Mouse (Mus musculus): ENCODE measurements around the gene Sort1.
A peak's percentile ranks its signal among the peaks of the same experiment; 100 is the strongest.
"Not testable (repeated sequence)": the region's sequence is repeated elsewhere in the genome, so short reads cannot be mapped to it uniquely, and the experiment has no call there.

Gene Sort1

GRCm38 (mm10) chr3:108283781-108284601 lies at the start of gene Sort1:
Sort1 (plus strand) TSS chr3:108284082.
- DNase-seq, result peak; percentile 77 to 87

GRCm38 (mm10) chr3:108237474-108238102 lies 46.3 kb upstream of the Sort1 start:
- DNase-seq, result not testable (repeated sequence)

DNA sequence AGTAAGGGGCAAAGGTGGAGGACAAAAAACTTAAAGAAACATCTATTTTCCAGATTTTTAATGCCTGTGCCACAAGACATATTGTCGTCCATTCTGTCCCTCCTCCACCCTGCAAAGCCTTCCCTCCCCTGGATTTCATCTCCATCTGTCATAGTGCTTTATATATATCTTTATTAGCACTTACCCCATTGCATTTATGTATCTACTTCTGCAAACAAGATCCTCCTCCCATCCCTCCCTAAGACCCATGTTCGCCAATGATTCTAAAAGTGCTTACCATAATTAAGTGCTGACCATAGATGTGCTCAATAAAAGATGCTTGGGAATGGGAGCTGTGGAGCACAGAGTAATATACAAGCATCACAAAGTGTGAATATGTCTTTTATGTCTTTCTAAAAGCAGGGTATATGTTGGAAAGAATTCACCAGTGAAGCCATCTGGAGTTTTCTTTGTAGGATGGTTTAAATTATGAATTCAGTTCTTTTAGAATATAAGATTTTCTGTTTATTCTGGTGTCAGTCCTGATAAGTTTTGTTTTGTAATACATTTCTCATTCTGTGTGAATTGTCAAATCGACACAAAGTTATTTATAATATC lies 42.5 kb upstream of the Sort1 start:
- no peak for DNase-seq

DNA sequence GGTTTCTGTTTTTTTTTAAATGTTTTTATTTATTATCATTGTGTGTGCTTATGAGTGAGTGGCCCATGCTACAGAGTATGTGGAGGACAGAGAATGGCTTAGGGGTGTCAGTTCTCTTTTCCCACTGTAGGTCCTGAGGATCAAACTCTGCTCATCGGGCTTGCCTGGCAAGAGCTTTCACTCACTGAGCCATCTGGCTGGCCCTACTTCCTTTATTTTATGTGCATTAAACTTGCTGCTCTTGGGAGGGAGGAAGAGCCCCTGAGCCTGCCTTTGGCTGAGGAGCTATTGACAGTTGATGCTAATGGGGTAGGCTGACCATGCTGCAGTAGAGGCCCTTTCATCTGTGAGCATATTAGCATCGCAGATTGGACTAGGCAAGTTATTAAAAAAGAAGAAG lies 37.0 kb upstream of the Sort1 start:
- DNase-seq, result no peak

DNA sequence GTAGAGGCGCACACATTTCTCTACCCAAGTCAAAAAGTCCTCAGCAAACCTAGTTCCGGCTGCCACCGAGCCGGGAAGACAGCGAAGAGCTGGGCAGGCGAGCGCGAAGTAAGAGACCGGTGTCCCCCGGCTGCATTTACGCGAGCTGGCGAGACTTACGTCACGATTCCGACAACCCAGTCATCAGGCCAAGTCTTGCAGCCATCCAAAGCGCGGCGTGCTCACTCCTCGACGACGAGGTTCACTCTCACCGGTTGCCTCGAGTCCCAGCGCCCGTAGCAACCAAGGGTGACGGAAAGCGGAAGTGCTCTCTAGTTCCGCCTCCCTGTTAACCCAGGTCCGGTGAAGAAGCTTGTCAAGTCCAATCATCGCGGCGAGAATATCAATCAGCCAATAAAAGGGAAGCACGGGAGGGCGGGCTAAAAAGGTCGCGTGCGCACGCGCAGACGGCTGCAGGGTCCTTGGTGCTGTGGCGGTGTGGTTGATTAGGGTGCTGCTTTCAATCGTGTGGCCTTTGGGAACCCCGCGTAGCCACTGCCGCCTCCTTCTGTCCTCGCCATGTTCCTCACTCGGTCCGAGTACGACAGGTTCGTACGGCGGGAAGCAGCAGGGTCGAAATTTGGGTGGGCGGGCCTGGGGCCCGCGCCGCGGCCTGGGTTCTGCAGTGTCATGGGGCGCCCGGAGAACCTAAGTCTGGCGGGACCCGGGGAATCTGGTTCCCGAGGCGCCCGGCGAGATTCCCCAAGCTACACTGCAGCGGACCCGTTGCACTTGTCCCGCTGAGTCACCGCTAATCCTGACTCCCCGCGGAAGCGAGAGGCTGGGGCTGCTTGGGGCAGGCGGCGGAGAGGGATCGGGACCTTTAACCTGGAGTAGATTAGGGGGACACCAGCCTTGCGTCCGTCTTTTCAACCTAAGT lies 26.9 kb upstream of the Sort1 start, which contains the start of gene Psma5:
TSS of gene Psma5 (plus strand) at position 208 of the 919 bp plus-strand sequence.
- DNase-seq, result peak; percentile 92 to 93

- no peak for DNase-seq
Observed at GRCm38 (mm10) chr3:108257831-108258500, 25.9 kb upstream of the Sort1 start.

DNA sequence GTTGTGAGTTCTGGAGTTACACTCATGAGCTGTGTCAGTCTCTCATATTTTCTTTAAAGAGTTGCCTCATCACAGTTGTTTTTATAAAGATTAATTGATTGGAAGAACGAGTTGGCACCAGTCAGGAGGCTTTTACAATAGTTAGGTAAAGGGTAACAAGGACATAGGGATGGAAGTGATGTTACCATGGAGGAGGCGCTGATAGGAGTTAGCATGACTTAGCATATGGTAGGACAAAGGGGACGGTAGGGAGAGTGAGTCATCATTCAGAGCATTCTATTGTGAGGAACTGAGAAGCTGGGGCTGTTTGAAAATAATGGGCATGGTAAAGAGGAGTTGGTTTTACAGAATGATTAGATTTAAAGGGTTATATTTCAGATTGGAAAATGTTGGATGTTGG lies 24.6 kb upstream of the Sort1 start:
- DNase-seq, result no peak

- not testable (repeated sequence) for DNase-seq
Observed at GRCm38 (mm10) chr3:108279495-108279894, 4.4 kb upstream of the Sort1 start.

DNA sequence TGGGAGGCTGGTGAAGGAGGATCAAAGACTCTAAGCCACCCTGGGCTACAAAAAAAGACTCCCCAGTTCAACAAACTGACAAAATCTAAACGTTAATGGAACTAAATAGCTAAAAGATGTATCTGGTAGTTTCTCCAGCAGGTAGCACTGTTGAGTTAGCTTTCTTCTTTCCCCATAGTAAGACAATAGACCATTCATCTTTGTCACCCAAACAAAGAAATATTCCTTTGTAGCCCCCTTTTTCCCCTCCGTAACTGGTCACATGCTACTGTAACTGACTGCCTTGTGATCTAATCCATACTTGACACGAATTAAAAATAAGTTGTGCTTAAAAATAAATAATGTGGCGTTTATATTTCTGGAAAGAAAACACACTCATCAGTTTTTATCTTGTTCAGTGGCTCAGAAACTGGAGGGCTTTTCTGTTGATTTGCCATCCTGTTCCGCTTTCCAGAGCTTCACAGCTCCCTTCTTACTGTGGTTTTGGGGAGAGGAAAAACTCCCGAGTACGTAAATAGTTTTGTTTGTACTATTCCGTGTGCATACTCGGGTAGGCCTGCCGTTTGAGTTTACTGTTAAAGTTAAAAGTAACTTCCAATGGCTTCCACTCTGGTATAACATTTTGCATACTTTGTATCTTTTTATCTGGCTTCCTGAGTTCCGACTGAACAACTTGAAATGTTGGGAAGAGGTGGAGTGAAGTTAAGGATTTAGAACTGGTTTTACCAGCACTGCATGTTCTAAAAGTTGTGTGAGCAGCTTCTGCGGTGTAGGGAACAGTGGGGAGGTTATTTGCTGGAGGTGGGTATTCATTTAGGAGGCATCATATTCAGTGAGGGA lies 1.3 kb upstream of the Sort1 start:
- no peak for DNase-seq

DNA sequence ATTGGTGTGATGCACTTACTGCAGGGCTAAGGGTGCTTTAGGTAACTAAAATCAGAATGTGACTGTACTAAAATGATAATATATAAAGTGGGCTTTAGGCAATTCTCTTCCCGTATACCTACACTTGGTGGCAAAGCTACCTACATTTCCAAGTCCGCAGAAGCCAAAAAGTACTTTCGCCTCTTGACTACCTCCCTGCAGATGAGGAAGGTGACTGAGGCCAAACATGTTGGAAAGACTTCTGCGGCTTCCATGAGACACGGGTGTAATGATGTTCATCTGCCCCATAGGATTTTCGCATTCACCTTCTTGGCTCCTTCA lies 681 bp upstream of the Sort1 start:
- no peak for DNase-seq

- DNase-seq, result no peak
Observed at GRCm38 (mm10) chr3:108285078-108285711, 1.3 kb downstream of the Sort1 start.

DNA sequence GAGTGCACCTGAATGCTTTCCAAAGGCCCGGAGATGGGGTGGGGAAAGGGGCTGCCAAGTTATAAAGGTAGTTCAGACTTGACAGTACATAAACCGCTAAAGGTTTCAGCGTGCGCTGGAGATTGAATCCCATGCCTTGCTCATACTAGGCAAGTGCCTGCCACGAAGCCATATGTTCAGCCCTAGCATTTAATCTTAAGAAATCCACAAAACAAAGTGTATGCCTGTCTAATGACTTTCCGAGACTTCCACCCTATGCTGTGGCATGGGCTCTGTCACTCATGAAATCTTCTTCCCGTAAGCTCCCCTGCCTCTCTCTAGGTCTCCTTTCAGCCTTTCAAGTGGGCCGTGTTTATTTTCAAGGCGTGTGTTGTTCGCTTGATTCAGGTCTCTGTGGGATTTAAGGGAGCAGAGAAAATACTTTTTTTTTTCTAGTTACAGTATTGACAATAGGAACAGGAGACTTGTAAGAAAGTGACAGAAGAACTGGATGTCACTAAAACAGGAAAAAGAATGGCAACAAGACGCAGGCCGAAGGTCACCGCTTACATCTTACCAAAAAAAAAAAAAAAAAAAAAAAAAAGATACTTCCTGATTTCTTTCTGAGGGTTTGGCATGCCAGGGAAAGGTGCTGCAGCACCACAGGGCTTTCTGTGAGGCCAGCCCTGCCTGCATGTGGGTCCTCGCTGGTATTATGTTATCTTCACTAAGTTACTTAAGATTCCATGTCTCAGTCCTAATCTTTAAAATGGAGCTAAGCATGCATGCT lies 3.0 kb downstream of the Sort1 start:
- no peak for DNase-seq

DNA sequence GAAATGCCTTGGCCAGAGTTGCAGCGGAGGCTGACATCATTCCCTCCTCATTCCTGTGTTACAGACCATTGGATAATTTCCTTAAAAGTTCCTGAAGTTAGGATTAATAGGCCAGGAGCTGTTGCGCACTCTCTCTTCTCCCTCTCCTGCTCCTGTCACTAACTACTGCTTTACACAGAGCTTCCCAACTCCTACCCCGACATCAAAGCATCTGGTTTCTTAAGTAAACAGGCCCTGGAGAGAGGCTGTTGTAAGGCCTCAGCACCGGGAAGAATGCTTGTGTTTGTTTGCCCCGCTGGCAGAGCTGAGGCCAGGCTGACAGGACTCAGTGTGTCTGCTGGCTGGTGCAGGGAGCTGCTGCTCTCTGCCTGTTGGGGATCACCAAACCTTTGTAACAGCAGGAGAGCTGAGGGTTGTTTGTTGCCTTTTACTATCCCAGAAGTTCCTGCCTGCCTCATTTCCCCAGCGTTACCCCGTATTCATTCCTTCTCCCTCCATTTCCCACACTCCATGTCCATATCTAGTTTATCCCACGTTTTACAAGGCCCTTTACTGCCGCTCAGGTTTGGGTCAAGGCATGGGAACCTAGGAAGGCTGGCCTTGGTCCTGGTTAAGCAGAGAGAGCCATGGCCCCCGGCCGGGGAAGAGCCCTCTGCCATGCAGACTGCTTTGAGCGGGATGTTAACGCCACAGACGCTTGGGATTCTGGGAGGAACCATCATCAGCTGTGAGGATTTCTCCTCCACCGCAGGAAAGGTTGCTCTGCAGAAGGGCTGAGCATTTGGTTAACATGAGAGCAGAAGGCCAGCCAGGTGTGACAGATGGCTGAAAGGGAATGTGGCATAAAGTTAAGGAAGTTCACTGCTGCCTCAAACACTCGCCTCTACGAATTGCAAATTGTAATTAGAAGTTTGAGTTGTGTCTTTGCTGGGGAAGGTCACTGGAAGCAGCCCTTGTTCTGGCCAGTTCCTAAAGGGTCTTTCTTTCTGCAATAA lies 4.2 kb downstream of the Sort1 start:
- no peak for DNase-seq

DNA sequence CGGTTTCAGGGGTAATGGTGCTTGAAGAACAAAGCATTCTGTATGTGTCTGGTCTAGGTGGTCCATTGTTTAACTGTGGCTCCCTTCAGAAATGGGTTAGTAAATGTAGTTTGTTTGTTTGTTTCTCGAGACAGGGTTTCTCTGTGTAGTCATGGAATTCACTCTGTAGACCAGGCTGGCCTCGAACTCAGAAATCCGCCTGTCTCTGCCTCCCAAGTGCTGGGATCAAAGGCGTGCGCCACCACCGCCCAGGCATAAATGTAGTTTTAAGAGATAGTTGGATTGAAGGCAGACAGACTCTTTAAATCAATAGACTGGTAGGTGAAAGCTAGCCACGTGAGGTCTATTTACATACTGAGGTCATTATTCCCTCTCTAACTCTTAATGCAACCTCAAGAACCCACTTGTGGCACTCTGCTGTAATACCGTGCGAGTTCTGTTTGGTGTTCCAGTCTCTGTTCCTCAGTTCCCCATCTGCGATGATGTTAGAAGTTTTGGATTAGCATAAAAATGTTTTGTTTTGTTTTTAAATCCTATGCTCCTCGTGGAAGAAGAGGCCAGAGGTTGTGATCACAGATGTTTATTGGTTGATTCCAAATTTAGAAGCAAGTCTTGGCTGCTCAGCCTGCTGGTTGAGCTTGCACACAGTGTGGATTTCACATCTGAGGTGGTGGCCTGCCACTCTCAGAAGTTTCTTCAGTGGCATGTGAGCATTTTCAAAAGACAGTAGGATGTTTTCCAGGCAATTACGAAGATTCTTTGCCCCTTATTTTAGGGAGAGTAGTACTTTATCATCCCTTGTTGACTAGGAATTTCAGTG lies 5.6 kb downstream of the Sort1 start:
- DNase-seq, result no peak

GRCm38 (mm10) chr3:108291036-108291799 lies 7.3 kb downstream of the Sort1 start:
- no peak for DNase-seq

DNA sequence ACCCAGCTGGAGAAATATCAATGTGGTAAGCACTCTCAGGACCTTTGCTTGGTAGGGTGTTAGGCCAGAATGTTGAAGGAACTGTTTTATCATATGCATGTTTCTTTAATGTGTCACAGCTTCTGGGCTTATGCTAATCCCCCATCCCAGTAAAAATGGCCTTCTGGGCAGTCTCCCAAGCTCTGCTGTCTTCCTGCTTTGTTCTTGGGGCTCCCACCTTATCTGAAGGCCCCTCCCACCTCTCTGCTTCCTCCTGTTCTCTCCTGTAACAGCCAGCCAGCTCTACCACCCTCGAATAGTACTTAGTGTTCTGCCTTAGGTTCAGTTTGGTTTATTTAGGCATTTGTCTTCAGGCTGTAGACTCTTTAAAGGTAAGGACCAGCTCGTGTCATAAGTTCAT lies 10.5 kb downstream of the Sort1 start:
- no peak for DNase-seq
